Comparison of ENCODE assay signal across 12 mouse cellular contexts in the genomic region with DNA sequence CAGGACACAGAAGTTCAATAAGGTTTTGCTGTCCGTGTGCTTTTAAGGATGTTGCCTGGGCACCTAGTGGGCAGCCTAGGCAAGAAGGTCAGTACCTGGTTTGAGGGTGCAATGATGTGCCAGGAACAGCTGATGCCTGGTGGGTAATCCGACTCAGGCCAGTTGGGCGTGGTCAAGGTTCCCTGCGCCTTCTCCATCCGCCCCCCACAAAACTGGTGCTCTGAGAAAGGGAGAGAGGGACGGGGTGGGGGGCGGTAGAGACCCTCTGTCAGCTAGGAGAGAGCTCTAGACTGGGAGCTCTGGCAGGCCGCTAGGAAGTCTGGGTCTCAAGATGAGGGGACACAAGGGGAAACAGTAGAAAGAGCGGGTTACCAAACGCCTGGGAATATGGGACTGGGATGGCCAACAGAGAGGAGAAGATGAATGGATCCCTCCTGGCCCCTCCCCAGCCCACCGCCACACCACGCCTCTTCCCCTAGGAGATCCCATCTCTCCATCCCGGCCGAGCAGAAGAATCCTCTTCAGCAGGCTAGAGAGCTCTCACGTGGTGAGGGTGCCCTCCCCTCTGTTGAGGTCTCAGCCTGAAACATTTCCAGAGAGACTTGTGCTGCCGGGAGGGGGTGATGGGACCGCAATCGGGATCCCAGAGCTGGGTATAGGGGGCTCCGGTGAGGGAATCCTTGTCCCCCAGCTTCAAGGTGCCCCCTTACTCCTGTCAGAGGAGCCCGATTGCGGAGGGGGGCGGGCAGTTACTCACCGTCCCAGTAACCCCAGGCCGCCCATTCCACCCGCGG. TPM values are rescaled to one million over a fixed set of nuclear protein-coding genes. Genes with fewer than 3 reads are reported as not detected.
DNase-seq lines count a peak whose midpoint lies in the region; ATAC-seq lines count a peak whose summit lies in the region.
"Had no signal": no experiment of that assay in that cellular context is flagged by ENCODE, and none has a peak within 500 bp of the region (broad histone marks: within the 10 kb centered on the region; RNA-seq: fewer than 3 reads in every experiment).

No protein-coding gene starts in this region.

- no peak overlapping the region for H3K27ac ChIP-seq in heart, embryonic 13.5 days (replicated peaks)
- no peak overlapping the region for H3K27ac ChIP-seq in forebrain, embryonic 15.5 days (replicated peaks)
- H3K27ac ChIP-seq: liver, embryonic 14.5 days had no signal

- peak overlapping the region; percentile 67 for H3K4me2 ChIP-seq in heart, embryonic 13.5 days
- H3K4me2 ChIP-seq in forebrain, embryonic 15.5 days (replicated peaks), result peak overlapping the region; percentile 20

- peak overlapping the region; percentile 72 for H3K9ac ChIP-seq in heart, embryonic 13.5 days
- 0 out of 2 replicates have a peak overlapping the region, but pooled peaks have one; percentile 8 for H3K9ac ChIP-seq in forebrain, embryonic 15.5 days (replicated peaks)
- H3K9ac ChIP-seq: liver, embryonic 14.5 days had no signal

- 28% methylated on average over 26 of the region's 26 CpGs for whole genome bisulfite sequencing in heart, embryonic 13.5 days
- 15% methylated on average over 26 of the region's 26 CpGs for WGBS in forebrain, embryonic 15.5 days

- no peaks in the 10 kb centered on the region for H3K9me3 ChIP-seq in heart, embryonic 13.5 days
- no peaks in the 10 kb centered on the region for H3K9me3 ChIP-seq in forebrain, embryonic 15.5 days

- peak overlapping the region; percentile 31 for H3K4me3 ChIP-seq in heart, embryonic 13.5 days
- peak overlapping the region; percentile 10; the same call in 1 of the 2 replicates for H3K4me3 ChIP-seq in forebrain, embryonic 15.5 days

- no peak for DNase-seq in heart, postnatal 36 days
- DNase-seq in ES-CJ7 (ENCODE audit: low read depth, low spot score), result peak; percentile 86
- peak; percentile 19 for DNase-seq in lung, postnatal 14 days
- no peak for DNase-seq in thymus, postnatal 0 days (ENCODE audit: low spot score)
- no peak for DNase-seq in left cerebral cortex, postnatal 14 days (ENCODE audit: low spot score in 2 of 2)
- DNase-seq in urinary bladder, postnatal 10 days (ENCODE audit: low spot score), result no peak
- DNase-seq: gastrocnemius, postnatal 36 days; right cerebral cortex, postnatal 14 days had no signal

- no peak for ATAC-seq in heart, embryonic 13.5 days (ENCODE audit: extremely low read depth, insufficient number of reproducible peaks, low FRiP score, low TSS enrichment)
- no peak for ATAC-seq in forebrain, embryonic 15.5 days (replicated peaks)

- H3K36me3 ChIP-seq in heart, embryonic 13.5 days, result peaks cover 43% of the 10 kb centered on the region
- no peaks in the 10 kb centered on the region for H3K36me3 ChIP-seq in forebrain, embryonic 15.5 days

- intact Hi-C loops in heart, postnatal 36 days (cut with DNase I), result no loop called here
- intact Hi-C loops in left cerebral cortex, postnatal 14 days (cut with DNase I), result no loop called here

- peaks cover 15% of the 10 kb centered on the region; the same call in 1 of the 2 replicates for H3K27me3 ChIP-seq in heart, embryonic 13.5 days (replicated peaks)
- H3K27me3 ChIP-seq in forebrain, embryonic 15.5 days, result peaks cover 10% of the 10 kb centered on the region; the same call in 1 of the 2 replicates
- H3K27me3 ChIP-seq: CH12.LX had no signal

- peaks cover 62% of the 10 kb centered on the region for H3K4me1 ChIP-seq in heart, embryonic 13.5 days
- no peaks in the 10 kb centered on the region; the same call in 1 of the 2 replicates for H3K4me1 ChIP-seq in forebrain, embryonic 15.5 days

RNA-seq across cellular contexts. Expression of a gene that starts 5.5 kb away (rescaled TPM):
- polyA plus RNA-seq in heart, embryonic 13.5 days (2015; fragmentation: Nextera tagmentation; extraction: Ambion mirVana), result 113 and 114 TPM in 2 replicates
- 10 to 100 TPM; 58.1 to 65.1 TPM for total RNA-seq in heart, postnatal 36 days (2021)
- 9.3 and 9.7 TPM in 2 replicates for polyA plus RNA-seq in forebrain, embryonic 15.5 days (2015; fragmentation: Nextera tagmentation; extraction: Ambion mirVana)
- 18.6 and 21.1 TPM in 2 replicates for polyA plus RNA-seq in thymus, postnatal 0 days (2015; fragmentation: Nextera tagmentation; extraction: Ambion mirVana)
- 10 to 100 TPM; 12.9 to 14.6 TPM for total RNA-seq in left cerebral cortex, postnatal 14 days (2021)

RNA-seq across cellular contexts. Expression of a gene that starts 7.2 kb away (rescaled TPM):
- polyA plus RNA-seq in heart, embryonic 13.5 days (2015; fragmentation: Nextera tagmentation; extraction: Ambion mirVana), result 16.4 and 18.4 TPM in 2 replicates
- total RNA-seq in heart, postnatal 36 days (2021), result 10 to 100 TPM; 16.5 to 16.8 TPM
- polyA plus RNA-seq in forebrain, embryonic 15.5 days (2015; fragmentation: Nextera tagmentation; extraction: Ambion mirVana), result 46.3 and 47.3 TPM in 2 replicates
- 53.3 and 58.5 TPM in 2 replicates for polyA plus RNA-seq in thymus, postnatal 0 days (2015; fragmentation: Nextera tagmentation; extraction: Ambion mirVana)
- total RNA-seq in left cerebral cortex, postnatal 14 days (2021), result 10 to 100 TPM; 32.7 to 33.5 TPM

RNA-seq across cellular contexts. Expression of a gene that starts 20.7 kb away (rescaled TPM):
- polyA plus RNA-seq in heart, embryonic 13.5 days (2015; fragmentation: Nextera tagmentation; extraction: Ambion mirVana), result 0.12 and 0.23 TPM in 2 replicates
- under 1 TPM; 0.16 to 0.31 TPM for total RNA-seq in heart, postnatal 36 days (2021)
- polyA plus RNA-seq in forebrain, embryonic 15.5 days (2015; fragmentation: Nextera tagmentation; extraction: Ambion mirVana), result 0.22 TPM in 1 of 2 replicates, not detected in the other
- polyA plus RNA-seq in thymus, postnatal 0 days (2015; fragmentation: Nextera tagmentation; extraction: Ambion mirVana), result 0.05 and 0.14 TPM in 2 replicates
- under 1 TPM in 1 of 2 experiments, not detected in 1; 0.15 TPM for total RNA-seq in left cerebral cortex, postnatal 14 days (2021)
- total RNA-seq: gastrocnemius, postnatal 36 days had no signal

RNA-seq across cellular contexts. Expression of a gene that starts 20.9 kb away (rescaled TPM):
- polyA plus RNA-seq in heart, embryonic 13.5 days (2015; fragmentation: Nextera tagmentation; extraction: Ambion mirVana), result 21.8 and 24.2 TPM in 2 replicates
- 10 to 100 TPM; 18.4 to 20.5 TPM for total RNA-seq in heart, postnatal 36 days (2021)
- polyA plus RNA-seq in forebrain, embryonic 15.5 days (2015; fragmentation: Nextera tagmentation; extraction: Ambion mirVana), result 21.4 and 22.1 TPM in 2 replicates
- 201 and 205 TPM in 2 replicates for polyA plus RNA-seq in thymus, postnatal 0 days (2015; fragmentation: Nextera tagmentation; extraction: Ambion mirVana)
- total RNA-seq in left cerebral cortex, postnatal 14 days (2021), result 10 to 100 TPM in 1 of 2 experiments, 1 to 10 TPM in 1; 7.1 to 13.7 TPM

RNA-seq across cellular contexts. Expression of a gene that starts 20.9 kb away (rescaled TPM):
- 5.5 TPM in 2 replicates for polyA plus RNA-seq in heart, embryonic 13.5 days (2015; fragmentation: Nextera tagmentation; extraction: Ambion mirVana)
- 1 to 10 TPM; 3.9 to 4.9 TPM for total RNA-seq in heart, postnatal 36 days (2021)
- polyA plus RNA-seq in forebrain, embryonic 15.5 days (2015; fragmentation: Nextera tagmentation; extraction: Ambion mirVana), result 6.9 and 7.8 TPM in 2 replicates
- 16.7 and 20.8 TPM in 2 replicates for polyA plus RNA-seq in thymus, postnatal 0 days (2015; fragmentation: Nextera tagmentation; extraction: Ambion mirVana)
- 10 to 100 TPM in 1 of 2 experiments, 1 to 10 TPM in 1; 8.8 to 10.6 TPM for total RNA-seq in left cerebral cortex, postnatal 14 days (2021)

Comparison
In these comparisons a context has a peak if more than half of its experiments do, and no peak if none do; other contexts are left out.
1. DNase-seq: peak in ES-CJ7 (single experiment) and lung, postnatal 14 days (single experiment); none in heart, postnatal 36 days (0 of 2), thymus, postnatal 0 days (single experiment), left cerebral cortex, postnatal 14 days (0 of 2) and urinary bladder, postnatal 10 days (single experiment).